In genomic region chr11:96287411-96287810, GRCm38 (mm10) we compare ENCODE assay signal across 13 mouse cellular contexts. TPM values are rescaled to one million over a fixed set of nuclear protein-coding genes. Genes with fewer than 3 reads are reported as not detected.
DNase-seq lines count a peak whose midpoint lies in the region; ATAC-seq and TF ChIP-seq lines count a peak whose summit lies in the region.
"Had no signal": no experiment of that assay in that cellular context is flagged by ENCODE, and none has a peak within 500 bp of the region (broad histone marks: within the 10 kb centered on the region; RNA-seq: fewer than 3 reads in every experiment).

No protein-coding gene starts in this region.

- no peak for ATAC-seq in hindbrain, embryonic 11.5 days (ENCODE audit: low FRiP score)
- 0 out of 2 replicates have a peak, but pooled peaks have one; percentile 35 for ATAC-seq in hindbrain, embryonic 16.5 days
- ATAC-seq: forebrain, embryonic 14.5 days; Patski had no signal

- no peak for TF ChIP-seq POLR2A in ES-Bruce4 (IDR thresholded peaks at IDR 0.05; ENCODE audit: insufficient read depth, low read length)

- H3K4me3 ChIP-seq in hindbrain, embryonic 11.5 days (ENCODE audit: low read depth, low read length), result peak overlapping the region; percentile 31
- no peak overlapping the region for H3K4me3 ChIP-seq in hindbrain, embryonic 10.5 days
- no peak overlapping the region for H3K4me3 ChIP-seq in ES-Bruce4 (ENCODE audit: low read depth, low read length)
- peak overlapping the region; percentile 43 for H3K4me3 ChIP-seq in hindbrain, embryonic 16.5 days (ENCODE audit: low read length)

- WGBS in hindbrain, embryonic 11.5 days, result under 1% methylated on average over 9 of the region's 9 CpGs
- under 1% methylated on average over 9 of the region's 9 CpGs for WGBS in hindbrain, embryonic 10.5 days
- WGBS in hindbrain, embryonic 16.5 days, result under 1% methylated on average over 9 of the region's 9 CpGs

- H3K36me3 ChIP-seq in hindbrain, embryonic 11.5 days (ENCODE audit: control insufficient read depth, insufficient read depth, low read length), result no peaks in the 10 kb centered on the region
- no peaks in the 10 kb centered on the region for H3K36me3 ChIP-seq in hindbrain, embryonic 10.5 days
- H3K36me3 ChIP-seq in ES-Bruce4 (ENCODE audit: control insufficient read depth, insufficient read depth, low read length, poor library complexity, severe bottlenecking), result no peaks in the 10 kb centered on the region
- H3K36me3 ChIP-seq in hindbrain, embryonic 16.5 days (ENCODE audit: control insufficient read depth, insufficient read depth, low read length), result no peaks in the 10 kb centered on the region
- H3K36me3 ChIP-seq: embryonic facial prominence, embryonic 10.5 days had no signal

- peak overlapping the region; percentile 52; the same call in 1 of the 2 replicates for H3K9ac ChIP-seq in hindbrain, embryonic 11.5 days (ENCODE audit: low read depth, low read length)
- H3K9ac ChIP-seq in ES-Bruce4 (ENCODE audit: low read depth, poor library complexity, severe bottlenecking), result peak overlapping the region; percentile 64
- peak overlapping the region; percentile 60; the same call in 1 of the 2 replicates for H3K9ac ChIP-seq in hindbrain, embryonic 16.5 days (ENCODE audit: low read depth, low read length)

- no peaks in the 10 kb centered on the region; the same call in none of the 2 replicates for H3K4me1 ChIP-seq in hindbrain, embryonic 11.5 days (replicated peaks; ENCODE audit: control insufficient read depth, insufficient read depth, low read length)
- H3K4me1 ChIP-seq in hindbrain, embryonic 10.5 days (replicated peaks), result peaks cover 27% of the 10 kb centered on the region
- no peaks in the 10 kb centered on the region for H3K4me1 ChIP-seq in ES-Bruce4 (ENCODE audit: control insufficient read depth, insufficient read depth, low read length)
- peaks cover 2% of the 10 kb centered on the region; the same call in 1 of the 2 replicates for H3K4me1 ChIP-seq in hindbrain, embryonic 16.5 days (ENCODE audit: control insufficient read depth, insufficient read depth, low read depth, low read length)

- TF ChIP-seq EP300 in ES-Bruce4 (IDR thresholded peaks at IDR 0.05; ENCODE audit: insufficient read depth, low read depth, low read length), result no peak

- H3K27me3 ChIP-seq in hindbrain, embryonic 11.5 days (ENCODE audit: control insufficient read depth, insufficient read depth, low read length), result peaks cover 91% of the 10 kb centered on the region
- H3K27me3 ChIP-seq in hindbrain, embryonic 10.5 days (ENCODE audit: insufficient read depth, poor library complexity, severe bottlenecking), result peaks cover 100% of the 10 kb centered on the region
- peaks cover 74% of the 10 kb centered on the region for H3K27me3 ChIP-seq in ES-Bruce4 (ENCODE audit: control insufficient read depth, insufficient read depth, low read length, poor library complexity, severe bottlenecking)
- H3K27me3 ChIP-seq in hindbrain, embryonic 16.5 days (replicated peaks; ENCODE audit: control insufficient read depth, insufficient read depth, low read length), result peaks cover 57% of the 10 kb centered on the region
- H3K27me3 ChIP-seq: Patski had no signal

- H3K4me2 ChIP-seq in hindbrain, embryonic 11.5 days (replicated peaks; ENCODE audit: low read depth, low read length), result no peak overlapping the region
- peak overlapping the region; percentile 49 for H3K4me2 ChIP-seq in hindbrain, embryonic 16.5 days (ENCODE audit: low read length)

- no peak for TF ChIP-seq CTCF in ES-Bruce4 (IDR thresholded peaks at IDR 0.05; ENCODE audit: low read depth, low read length)

- DNase-seq in hindbrain, embryonic 11.5 days (ENCODE audit: low spot score), result no peak
- no peak for DNase-seq in hindbrain, embryonic 10.5 days (ENCODE audit: low spot score)
- peak; percentile 71 for DNase-seq in neural tube, embryonic 10.5 days (ENCODE audit: extremely low spot score, low spot score)
- DNase-seq in ovary, postnatal 14 days (ENCODE audit: low spot score), result no peak
- DNase-seq in gastrocnemius, adult 18-20 months (ENCODE audit: low spot score), result no peak
- no peak for DNase-seq in cerebellum, adult 11-12 months
- DNase-seq: lung, postnatal 36 days had no signal

- H3K9me3 ChIP-seq in hindbrain, embryonic 11.5 days (ENCODE audit: control insufficient read depth, low read length), result no peaks in the 10 kb centered on the region
- no peaks in the 10 kb centered on the region for H3K9me3 ChIP-seq in hindbrain, embryonic 10.5 days
- no peaks in the 10 kb centered on the region for H3K9me3 ChIP-seq in ES-Bruce4 (replicated peaks; ENCODE audit: control insufficient read depth, insufficient read depth, low read length, poor library complexity, severe bottlenecking)
- H3K9me3 ChIP-seq in hindbrain, embryonic 16.5 days (ENCODE audit: control insufficient read depth, low read length), result peaks cover 3% of the 10 kb centered on the region; the same call in 1 of the 2 replicates
- H3K9me3 ChIP-seq: embryonic facial prominence, embryonic 10.5 days had no signal

- no peak overlapping the region; the same call in 1 of the 2 replicates for H3K27ac ChIP-seq in hindbrain, embryonic 11.5 days (ENCODE audit: low read depth, low read length)
- no peak overlapping the region for H3K27ac ChIP-seq in hindbrain, embryonic 10.5 days
- H3K27ac ChIP-seq in ES-Bruce4 (ENCODE audit: insufficient read depth, low read length), result no peak overlapping the region
- peak overlapping the region; percentile 80 for H3K27ac ChIP-seq in hindbrain, embryonic 16.5 days (ENCODE audit: low read depth, low read length)
- H3K27ac ChIP-seq: embryonic facial prominence, embryonic 10.5 days had no signal

RNA-seq across cellular contexts. Expression of gene Hoxb7, which starts 1.0 kb away (rescaled TPM):
- 4.0 and 11.2 TPM in 2 replicates for polyA plus RNA-seq in hindbrain, embryonic 11.5 days (2014; fragmentation: Nextera tagmentation; extraction: Ambion mirVana)
- polyA plus RNA-seq in hindbrain, embryonic 10.5 days (2016; fragmentation: Nextera tagmentation; extraction: Ambion mirVana), result not detected in 2 replicates
- polyA plus RNA-seq in ES-Bruce4 (2011; ENCODE audit: insufficient read depth, insufficient read length, low read depth, missing spikeins), result not detected in 2 replicates
- 29.3 and 33.1 TPM in 2 replicates for polyA plus RNA-seq in hindbrain, embryonic 16.5 days (2015; fragmentation: Nextera tagmentation; extraction: Ambion mirVana)
- under 1 TPM; 0.41 to 0.81 TPM for total RNA-seq in gastrocnemius, adult 18-20 months (2021)
- total RNA-seq: left cerebral cortex, adult 8-10 months had no signal
- polyA plus RNA-seq: embryonic facial prominence, embryonic 10.5 days; forebrain, embryonic 14.5 days had no signal

RNA-seq across cellular contexts. Expression of gene Hoxb6, which starts 4.9 kb away (rescaled TPM):
- 15.9 and 38.5 TPM in 2 replicates for polyA plus RNA-seq in hindbrain, embryonic 11.5 days (2014; fragmentation: Nextera tagmentation; extraction: Ambion mirVana)
- 0.31 TPM in 1 of 2 replicates, not detected in the other for polyA plus RNA-seq in hindbrain, embryonic 10.5 days (2016; fragmentation: Nextera tagmentation; extraction: Ambion mirVana)
- polyA plus RNA-seq in ES-Bruce4 (2011; ENCODE audit: insufficient read depth, insufficient read length, low read depth, missing spikeins), result not detected in 2 replicates
- 49.9 and 53.3 TPM in 2 replicates for polyA plus RNA-seq in hindbrain, embryonic 16.5 days (2015; fragmentation: Nextera tagmentation; extraction: Ambion mirVana)
- total RNA-seq in gastrocnemius, adult 18-20 months (2021), result under 1 TPM; 0.38 to 0.39 TPM
- total RNA-seq: left cerebral cortex, adult 8-10 months had no signal
- polyA plus RNA-seq: embryonic facial prominence, embryonic 10.5 days; forebrain, embryonic 14.5 days had no signal

RNA-seq across cellular contexts. Expression of gene Hoxb8, which starts 5.7 kb away (rescaled TPM):
- 3.1 and 7.0 TPM in 2 replicates for polyA plus RNA-seq in hindbrain, embryonic 11.5 days (2014; fragmentation: Nextera tagmentation; extraction: Ambion mirVana)
- polyA plus RNA-seq in hindbrain, embryonic 10.5 days (2016; fragmentation: Nextera tagmentation; extraction: Ambion mirVana), result 0.08 TPM in 1 of 2 replicates, not detected in the other
- polyA plus RNA-seq in ES-Bruce4 (2011; ENCODE audit: insufficient read depth, insufficient read length, low read depth, missing spikeins), result 0.48 TPM in 1 of 2 replicates, not detected in the other
- polyA plus RNA-seq in hindbrain, embryonic 16.5 days (2015; fragmentation: Nextera tagmentation; extraction: Ambion mirVana), result 15.1 and 15.9 TPM in 2 replicates
- under 1 TPM in 1 of 2 experiments, not detected in 1; 0.09 TPM for total RNA-seq in gastrocnemius, adult 18-20 months (2021)
- total RNA-seq: left cerebral cortex, adult 8-10 months had no signal
- polyA plus RNA-seq: embryonic facial prominence, embryonic 10.5 days; forebrain, embryonic 14.5 days had no signal

RNA-seq across cellular contexts. Expression of gene Hoxb5, which starts 15.7 kb away (rescaled TPM):
- polyA plus RNA-seq in hindbrain, embryonic 11.5 days (2014; fragmentation: Nextera tagmentation; extraction: Ambion mirVana), result 33.1 and 42.5 TPM in 2 replicates
- polyA plus RNA-seq in hindbrain, embryonic 10.5 days (2016; fragmentation: Nextera tagmentation; extraction: Ambion mirVana), result 0.14 and 6.3 TPM in 2 replicates
- not detected in 2 replicates for polyA plus RNA-seq in ES-Bruce4 (2011; ENCODE audit: insufficient read depth, insufficient read length, low read depth, missing spikeins)
- polyA plus RNA-seq in hindbrain, embryonic 16.5 days (2015; fragmentation: Nextera tagmentation; extraction: Ambion mirVana), result 120 and 133 TPM in 2 replicates
- total RNA-seq in gastrocnemius, adult 18-20 months (2021), result under 1 TPM; 0.09 to 0.14 TPM
- total RNA-seq: left cerebral cortex, adult 8-10 months had no signal
- polyA plus RNA-seq: forebrain, embryonic 14.5 days had no signal

RNA-seq across cellular contexts. Expression of gene Hoxb9, which starts 16.2 kb away (rescaled TPM):
- 0.80 and 3.2 TPM in 2 replicates for polyA plus RNA-seq in hindbrain, embryonic 11.5 days (2014; fragmentation: Nextera tagmentation; extraction: Ambion mirVana)
- polyA plus RNA-seq in hindbrain, embryonic 10.5 days (2016; fragmentation: Nextera tagmentation; extraction: Ambion mirVana), result not detected in 2 replicates
- 1.5 and 1.6 TPM in 2 replicates for polyA plus RNA-seq in ES-Bruce4 (2011; ENCODE audit: insufficient read depth, insufficient read length, low read depth, missing spikeins)
- 1.4 and 5.2 TPM in 2 replicates for polyA plus RNA-seq in hindbrain, embryonic 16.5 days (2015; fragmentation: Nextera tagmentation; extraction: Ambion mirVana)
- under 1 TPM; 0.09 TPM for total RNA-seq in gastrocnemius, adult 18-20 months (2021)
- polyA plus RNA-seq: embryonic facial prominence, embryonic 10.5 days; forebrain, embryonic 14.5 days had no signal

Comparison
In these comparisons a context has a peak if more than half of its experiments do, and no peak if none do; other contexts are left out.
1. H3K4me3 ChIP-seq: peak in hindbrain, embryonic 11.5 days (single experiment) and hindbrain, embryonic 16.5 days (single experiment); none in hindbrain, embryonic 10.5 days (single experiment) and ES-Bruce4 (single experiment).
2. RNA of gene Hoxb6, which starts 4.9 kb away (polyA plus RNA-seq): 49.9 to 53.3 TPM in hindbrain, embryonic 16.5 days and 15.9 to 38.5 TPM in hindbrain, embryonic 11.5 days; 0.31 TPM in hindbrain, embryonic 10.5 days and not detected in ES-Bruce4; every median in the first group is over 10 times any median in the second.
3. Peak in every context shown above with its lines, with median percentiles within 50 percentile points of each other: H3K9ac ChIP-seq.